Mouse (Mus musculus): ENCODE results near the gene Ier3. TPM values are rescaled to one million over a fixed set of nuclear protein-coding genes. Genes with fewer than 3 reads are reported as not detected.

Gene Ier3
- polyA plus RNA-seq, 1 experiment, result 25.2 TPM

- Histone ChIP-seq H3K27me3 (ENCODE audit: control insufficient read depth, insufficient read depth, low read length) (no peaks in the 10 kb centered on the region), H3K4me1 (ENCODE audit: control insufficient read depth, insufficient read depth, low read length) (no peaks in the 10 kb centered on the region), H3K4me3 (replicated peaks; ENCODE audit: insufficient read depth, low read depth, low read length) (no peak overlapping the region), H3K27ac (ENCODE audit: insufficient read depth, low read length) (no peak overlapping the region)
- TF ChIP-seq POLR2A (IDR thresholded peaks at IDR 0.05; ENCODE audit: borderline replicate concordance, insufficient read depth, low read length) (no peak), CTCF (IDR thresholded peaks at IDR 0.05; ENCODE audit: borderline replicate concordance, insufficient read depth, low read depth, low read length) (no peak)
- 95% methylated on average over 1 of the region's 1 CpGs for WGBS
- DNase-seq, result no peak
Measured at GRCm38 (mm10) chr17:35859371-35859770, 37.9 kb downstream of the Ier3 start.

GRCm38 (mm10) chr17:35859835-35860234 lies 38.4 kb downstream of the Ier3 start:
- H3K4me1 ChIP-seq (ENCODE audit: control insufficient read depth, insufficient read depth, low read length), result no peaks in the 10 kb centered on the region
- no peaks in the 10 kb centered on the region for H3K27me3 ChIP-seq (ENCODE audit: control insufficient read depth, insufficient read depth, low read length)
- WGBS, result 81% methylated on average over 2 of the region's 2 CpGs
- H3K4me3 ChIP-seq (replicated peaks; ENCODE audit: insufficient read depth, low read depth, low read length), result no peak overlapping the region
- H3K27ac ChIP-seq (ENCODE audit: insufficient read depth, low read length), result no peak overlapping the region
- no peak for TF ChIP-seq CTCF (IDR thresholded peaks at IDR 0.05; ENCODE audit: borderline replicate concordance, insufficient read depth, low read depth, low read length)
- TF ChIP-seq POLR2A (IDR thresholded peaks at IDR 0.05; ENCODE audit: borderline replicate concordance, insufficient read depth, low read length), result no peak
- no peak for DNase-seq

GRCm38 (mm10) chr17:35860831-35861197 lies 39.3 kb downstream of the Ier3 start:
- 4% methylated on average over 12 of the region's 12 CpGs for WGBS
- TF ChIP-seq CTCF (IDR thresholded peaks at IDR 0.05; ENCODE audit: borderline replicate concordance, insufficient read depth, low read depth, low read length) (no peak), POLR2A (IDR thresholded peaks at IDR 0.05; ENCODE audit: borderline replicate concordance, insufficient read depth, low read length) (no peak)
- no peak for DNase-seq
- peak overlapping the region; percentile 79 for H3K4me3 ChIP-seq (replicated peaks; ENCODE audit: insufficient read depth, low read depth, low read length)
- no peaks in the 10 kb centered on the region for H3K4me1 ChIP-seq (ENCODE audit: control insufficient read depth, insufficient read depth, low read length)
- H3K27ac ChIP-seq (ENCODE audit: insufficient read depth, low read length), result 0 out of 2 replicates have a peak overlapping the region, but pooled peaks have one; percentile 8
- no peaks in the 10 kb centered on the region for H3K27me3 ChIP-seq (ENCODE audit: control insufficient read depth, insufficient read depth, low read length)

GRCm38 (mm10) chr17:35861198-35861857 lies 39.8 kb downstream of the Ier3 start, which contains the start of gene Nrm:
TSS of gene Nrm (plus strand) at chr17:35861318.
- peak; percentile 25; the same call in 1 of the 2 replicates for TF ChIP-seq CTCF (IDR thresholded peaks at IDR 0.05; ENCODE audit: borderline replicate concordance, insufficient read depth, low read depth, low read length)
- peak; percentile 91 for TF ChIP-seq POLR2A (IDR thresholded peaks at IDR 0.05; ENCODE audit: borderline replicate concordance, insufficient read depth, low read length)
- 1% methylated on average over 47 of the region's 47 CpGs for WGBS
- H3K4me1 ChIP-seq (ENCODE audit: control insufficient read depth, insufficient read depth, low read length), result no peaks in the 10 kb centered on the region
- H3K27me3 ChIP-seq (ENCODE audit: control insufficient read depth, insufficient read depth, low read length), result no peaks in the 10 kb centered on the region
- peak within 1 kb of the TSS; percentile 31; the same call in 1 of the 2 replicates for H3K27ac ChIP-seq (ENCODE audit: insufficient read depth, low read length)
- DNase-seq, result peak; percentile 91 to 94
- peak within 1 kb of the TSS; percentile 79 for H3K4me3 ChIP-seq (replicated peaks; ENCODE audit: insufficient read depth, low read depth, low read length)

- no peak for DNase-seq
- Histone ChIP-seq H3K27me3 (ENCODE audit: control insufficient read depth, insufficient read depth, low read length) (no peaks in the 10 kb centered on the region), H3K4me1 (ENCODE audit: control insufficient read depth, insufficient read depth, low read length) (no peaks in the 10 kb centered on the region), H3K27ac (ENCODE audit: insufficient read depth, low read length) (no peak overlapping the region), H3K4me3 (replicated peaks; ENCODE audit: insufficient read depth, low read depth, low read length) (no peak overlapping the region)
- 32% methylated on average over 10 of the region's 10 CpGs for WGBS
- TF ChIP-seq POLR2A (IDR thresholded peaks at IDR 0.05; ENCODE audit: borderline replicate concordance, insufficient read depth, low read length) (no peak), CTCF (IDR thresholded peaks at IDR 0.05; ENCODE audit: borderline replicate concordance, insufficient read depth, low read depth, low read length) (no peak)
Measured at GRCm38 (mm10) chr17:35864832-35865353, 43.4 kb downstream of the Ier3 start.

GRCm38 (mm10) chr17:35865481-35866280 lies 44.2 kb downstream of the Ier3 start, which contains the start of gene Ppp1r18:
TSS of gene Ppp1r18 (plus strand) at chr17:35865593.
- H3K27ac ChIP-seq (ENCODE audit: insufficient read depth, low read length), result peak within 1 kb of the TSS; percentile 45; the same call in 1 of the 2 replicates
- peak; percentile 40 to 41 for DNase-seq
- peak within 1 kb of the TSS; percentile 61 for H3K4me3 ChIP-seq (replicated peaks; ENCODE audit: insufficient read depth, low read depth, low read length)
- TF ChIP-seq CTCF (IDR thresholded peaks at IDR 0.05; ENCODE audit: borderline replicate concordance, insufficient read depth, low read depth, low read length), result no peak
- no peak for TF ChIP-seq POLR2A (IDR thresholded peaks at IDR 0.05; ENCODE audit: borderline replicate concordance, insufficient read depth, low read length)
- WGBS, result under 1% methylated on average over 48 of the region's 48 CpGs
- H3K27me3 ChIP-seq (ENCODE audit: control insufficient read depth, insufficient read depth, low read length), result no peaks in the 10 kb centered on the region
- H3K4me1 ChIP-seq (ENCODE audit: control insufficient read depth, insufficient read depth, low read length), result no peaks in the 10 kb centered on the region

GRCm38 (mm10) chr17:35866281-35866831 lies 44.9 kb downstream of the Ier3 start:
- DNase-seq, result peak; percentile 34 to 44
- WGBS, result under 1% methylated on average over 38 of the region's 38 CpGs

More at GRCm38 (mm10) chr17:35866281-35866831, 44.9 kb downstream of the Ier3 start:
- no peaks in the 10 kb centered on the region for H3K27me3 ChIP-seq (ENCODE audit: control insufficient read depth, insufficient read depth, low read length)
- TF ChIP-seq POLR2A (IDR thresholded peaks at IDR 0.05; ENCODE audit: borderline replicate concordance, insufficient read depth, low read length) (no peak), CTCF (IDR thresholded peaks at IDR 0.05; ENCODE audit: borderline replicate concordance, insufficient read depth, low read depth, low read length) (no peak)
- peak overlapping the region; percentile 61 for H3K4me3 ChIP-seq (replicated peaks; ENCODE audit: insufficient read depth, low read depth, low read length)
- H3K27ac ChIP-seq (ENCODE audit: insufficient read depth, low read length), result peak overlapping the region; percentile 45; the same call in 1 of the 2 replicates
- H3K4me1 ChIP-seq (ENCODE audit: control insufficient read depth, insufficient read depth, low read length), result no peaks in the 10 kb centered on the region
